Mouse (Mus musculus) splenic B cell, adult 2 months (primary cell): ENCODE results near the gene Cenpj.

Source experiments
- DNase-seq: peaks from one replicate; pipeline ENCODE4 v3.0.0-alpha.2; 2011; ENCODE audit warnings: low read depth, low spot score
- H3K27me3 ChIP-seq: 2 replicates; pipeline ENCODE4 v1.6.1; 2012; ENCODE audit warnings: mild to moderate bottlenecking, low read length, moderate library complexity, mixed read lengths; ENCODE audit not compliant: control insufficient read depth, poor library complexity, insufficient read depth, severe bottlenecking
- H3K36me3 ChIP-seq: 2 replicates; pipeline ENCODE4 v1.6.1; 2012; ENCODE audit warnings: mild to moderate bottlenecking, low read length, moderate library complexity, mixed read lengths; ENCODE audit not compliant: control insufficient read depth, poor library complexity, insufficient read depth, severe bottlenecking

Cenpj gene

DNA sequence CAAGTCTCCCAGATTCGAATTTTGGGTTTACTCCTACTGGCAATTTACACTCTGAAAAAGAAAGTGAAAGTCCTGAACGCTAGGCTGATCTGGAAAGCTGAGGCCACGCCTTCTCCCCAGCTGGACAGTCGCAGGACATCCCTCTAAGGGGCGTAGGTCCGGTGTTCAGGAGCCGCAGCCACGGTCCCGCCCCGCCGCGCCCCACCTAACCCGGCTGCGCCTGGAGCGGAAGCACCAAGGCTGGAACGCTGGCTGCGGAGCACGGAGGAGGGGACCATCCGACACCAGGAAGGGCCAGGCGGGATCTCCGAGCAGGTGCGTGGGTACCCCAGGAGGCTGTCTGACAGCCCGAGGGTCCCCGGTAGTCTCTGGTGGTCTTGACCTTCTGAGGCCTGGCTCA is at the start of gene Cenpj, which contains the start of gene Parp4:
Cenpj (minus strand) TSS at position 10 of the 400 bp plus-strand sequence.
Parp4 (plus strand) TSS at position 204 of the 400 bp plus-strand sequence.
- peak; percentile 85 for DNase-seq
- H3K27me3 ChIP-seq, result no peaks in the 10 kb centered on the region
- peaks cover 2% of the 10 kb centered on the region; the same call in 1 of the 2 replicates for H3K36me3 ChIP-seq

GRCm38 (mm10) chr14:56620425-56620824 is 45.2 kb upstream of the Cenpj start:
- no peaks in the 10 kb centered on the region for H3K27me3 ChIP-seq
- no peak for DNase-seq
- peaks cover 23% of the 10 kb centered on the region for H3K36me3 ChIP-seq

- no peak for DNase-seq
These were observed 42.2 kb upstream of the Cenpj start for GRCm38 (mm10) chr14:56617470-56617869.

GRCm38 (mm10) chr14:56613212-56613611 is 38.0 kb upstream of the Cenpj start:
- DNase-seq, result no peak
- H3K27me3 ChIP-seq, result no peaks in the 10 kb centered on the region; the same call in 1 of the 2 replicates
- peaks cover 23% of the 10 kb centered on the region for H3K36me3 ChIP-seq

More at GRCm38 (mm10) chr14:56617470-56617869, 42.2 kb upstream of the Cenpj start:
- Histone ChIP-seq H3K27me3 (no peaks in the 10 kb centered on the region; the same call in 1 of the 2 replicates), H3K36me3 (peaks cover 19% of the 10 kb centered on the region)

DNA sequence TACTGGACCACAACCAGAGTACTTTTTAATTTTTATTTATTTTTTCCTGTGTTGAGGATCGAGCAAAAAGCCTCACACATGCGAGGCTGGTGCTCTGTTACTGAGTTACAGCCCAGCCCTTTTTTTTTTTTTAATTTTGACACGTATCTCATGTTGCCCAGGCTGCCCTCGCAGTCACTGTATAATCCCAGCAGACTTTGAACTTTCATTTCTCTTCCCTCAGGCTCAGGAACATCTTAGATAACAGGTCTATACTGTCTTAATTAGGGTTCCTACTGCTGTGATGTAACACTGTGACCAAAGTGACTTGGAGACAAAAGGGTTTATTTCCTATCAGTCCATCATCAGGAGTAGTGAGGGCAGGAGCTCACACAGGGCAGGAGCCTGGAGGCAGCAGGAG is 29.9 kb upstream of the Cenpj start:
- no peaks in the 10 kb centered on the region for H3K27me3 ChIP-seq
- H3K36me3 ChIP-seq, result peaks cover 22% of the 10 kb centered on the region

DNA sequence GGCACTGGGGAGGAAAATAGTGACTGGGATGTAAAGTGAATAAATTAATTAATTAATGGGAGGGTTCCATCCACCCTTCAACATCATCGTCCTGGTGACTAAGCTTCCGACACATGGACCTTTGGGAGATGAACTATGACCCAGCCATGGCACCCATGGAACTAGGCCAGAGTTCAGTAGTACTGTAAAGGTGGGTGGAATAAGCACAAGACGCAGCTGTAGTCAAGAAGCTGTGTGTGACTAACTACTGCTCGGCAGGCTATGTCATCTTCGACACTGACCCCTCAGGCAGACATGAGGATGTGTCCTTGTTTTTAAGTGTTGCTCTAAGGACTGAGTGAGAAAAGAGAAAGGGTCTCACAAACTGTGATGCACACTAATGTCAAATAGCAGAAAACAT is 29.2 kb upstream of the Cenpj start:
- H3K27me3 ChIP-seq, result no peaks in the 10 kb centered on the region
- peaks cover 24% of the 10 kb centered on the region for H3K36me3 ChIP-seq
- DNase-seq, result no peak

More for the DNA sequence above, 29.9 kb upstream of the Cenpj start:
- DNase-seq, result no peak

- Histone ChIP-seq H3K36me3 (peaks cover 19% of the 10 kb centered on the region), H3K27me3 (no peaks in the 10 kb centered on the region)
- no peak for DNase-seq
These were observed 26.8 kb upstream of the Cenpj start for GRCm38 (mm10) chr14:56602069-56602468.

DNA sequence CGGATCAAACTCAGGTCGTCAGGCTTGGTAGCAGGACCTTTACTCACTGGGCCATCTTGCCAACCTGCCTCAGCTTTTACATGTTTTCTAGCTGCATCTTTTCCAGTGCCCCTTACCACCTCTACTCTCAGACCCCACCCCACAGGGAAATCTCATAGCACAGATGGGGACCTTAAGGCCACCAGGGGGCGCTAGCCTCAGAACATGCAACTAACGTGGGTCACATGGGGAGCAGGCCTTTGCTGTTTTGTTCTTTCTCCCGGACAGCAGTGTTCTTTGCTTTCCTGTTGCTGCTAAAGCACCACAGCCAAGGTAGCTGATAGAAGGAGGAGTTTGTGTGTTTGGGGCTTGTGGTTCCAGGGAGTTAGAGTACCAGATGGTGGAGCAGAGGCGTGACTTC is 23.5 kb upstream of the Cenpj start:
- H3K27me3 ChIP-seq, result no peaks in the 10 kb centered on the region
- peak; percentile 79 for DNase-seq

GRCm38 (mm10) chr14:56594811-56595210 is 19.6 kb upstream of the Cenpj start:
- no peak for DNase-seq
- no peaks in the 10 kb centered on the region for H3K27me3 ChIP-seq

More for the DNA sequence above, 23.5 kb upstream of the Cenpj start:
- H3K36me3 ChIP-seq, result peaks cover 26% of the 10 kb centered on the region

DNA sequence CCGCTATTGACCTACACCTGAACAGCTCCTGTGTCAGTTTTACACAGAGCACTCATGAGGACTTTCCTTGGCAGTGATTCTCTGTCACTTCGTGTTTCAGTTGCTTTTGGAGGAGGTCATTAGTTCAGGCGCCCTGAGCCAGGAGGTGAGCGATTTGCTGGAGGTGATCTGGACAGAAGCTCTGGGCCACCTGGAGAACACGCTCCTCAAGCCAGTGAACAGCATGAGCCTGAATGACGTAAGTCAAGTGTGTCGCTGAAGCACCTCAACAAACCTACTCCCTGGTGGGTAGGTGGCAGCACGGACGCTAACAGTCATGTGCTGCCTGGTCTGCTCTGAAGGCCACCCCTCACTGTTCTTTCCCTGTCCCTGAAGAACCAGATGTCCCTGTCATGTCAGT is 17.0 kb upstream of the Cenpj start:
- no peak for DNase-seq
- H3K27me3 ChIP-seq, result no peaks in the 10 kb centered on the region
- peaks cover 9% of the 10 kb centered on the region for H3K36me3 ChIP-seq

More at GRCm38 (mm10) chr14:56594811-56595210, 19.6 kb upstream of the Cenpj start:
- peaks cover 15% of the 10 kb centered on the region for H3K36me3 ChIP-seq

DNA sequence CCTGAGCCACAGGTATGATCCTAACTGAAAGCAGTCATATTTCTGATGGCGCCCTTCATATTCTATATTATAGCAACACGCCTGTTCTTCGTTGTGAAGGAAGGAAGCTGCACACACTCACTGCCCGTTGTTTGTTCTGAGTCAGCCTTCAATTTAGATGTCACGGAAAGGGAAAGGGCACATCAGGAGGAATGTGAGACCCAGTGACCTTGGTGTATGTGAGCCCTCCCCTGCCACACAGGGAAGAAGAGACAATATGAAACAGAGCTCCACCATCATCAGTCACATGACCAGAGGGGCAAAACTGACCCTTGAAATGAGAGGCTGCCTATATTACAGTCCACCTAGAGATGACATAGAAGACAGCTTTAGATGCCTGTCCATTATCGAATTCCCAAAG is 7.1 kb upstream of the Cenpj start:
- H3K27me3 ChIP-seq, result no peaks in the 10 kb centered on the region
- no peak for DNase-seq
- H3K36me3 ChIP-seq, result peaks cover 5% of the 10 kb centered on the region

DNA sequence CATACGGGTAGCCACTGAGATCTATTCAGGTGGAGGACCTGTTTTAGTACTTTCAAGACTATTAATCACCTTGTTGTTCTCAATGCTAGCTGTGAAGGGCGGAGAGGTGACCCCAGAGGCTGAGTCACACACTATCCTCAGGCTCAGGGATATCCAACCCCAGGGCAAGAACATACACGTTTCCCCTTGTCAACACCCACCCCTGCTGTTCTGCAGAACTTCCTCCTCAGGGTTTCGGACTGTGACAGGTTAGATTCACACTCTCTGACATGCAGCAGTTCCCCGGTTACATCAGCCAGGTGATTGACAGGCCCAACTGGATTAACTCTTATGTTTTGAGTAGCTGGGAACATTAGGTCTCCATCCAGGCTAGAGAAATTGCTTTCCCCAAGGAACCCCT is 5.9 kb upstream of the Cenpj start:
- peak; percentile 58 for DNase-seq
- Histone ChIP-seq H3K27me3 (no peaks in the 10 kb centered on the region), H3K36me3 (peaks cover 4% of the 10 kb centered on the region)

DNA sequence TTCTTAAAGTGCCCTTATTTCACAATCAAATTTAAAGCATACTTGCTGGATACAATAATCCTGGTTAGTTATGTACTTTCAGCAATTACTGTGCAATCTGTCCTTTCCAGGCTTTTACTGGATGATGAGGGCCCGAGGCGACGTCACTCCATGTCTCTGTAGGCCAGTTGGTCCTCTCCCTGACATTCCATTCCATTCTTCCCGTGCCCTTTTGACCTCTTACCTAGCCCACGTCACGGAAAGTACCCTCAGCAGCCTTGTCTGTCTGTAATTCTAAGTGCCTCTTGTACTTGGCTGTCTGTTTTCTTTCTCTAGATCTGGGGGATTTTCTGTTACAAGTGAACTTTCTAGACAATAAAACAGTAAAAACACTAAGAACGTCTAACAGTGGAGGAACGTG is 3.8 kb upstream of the Cenpj start:
- H3K36me3 ChIP-seq, result peaks cover 2% of the 10 kb centered on the region; the same call in 1 of the 2 replicates
- no peak for DNase-seq
- no peaks in the 10 kb centered on the region for H3K27me3 ChIP-seq

DNA sequence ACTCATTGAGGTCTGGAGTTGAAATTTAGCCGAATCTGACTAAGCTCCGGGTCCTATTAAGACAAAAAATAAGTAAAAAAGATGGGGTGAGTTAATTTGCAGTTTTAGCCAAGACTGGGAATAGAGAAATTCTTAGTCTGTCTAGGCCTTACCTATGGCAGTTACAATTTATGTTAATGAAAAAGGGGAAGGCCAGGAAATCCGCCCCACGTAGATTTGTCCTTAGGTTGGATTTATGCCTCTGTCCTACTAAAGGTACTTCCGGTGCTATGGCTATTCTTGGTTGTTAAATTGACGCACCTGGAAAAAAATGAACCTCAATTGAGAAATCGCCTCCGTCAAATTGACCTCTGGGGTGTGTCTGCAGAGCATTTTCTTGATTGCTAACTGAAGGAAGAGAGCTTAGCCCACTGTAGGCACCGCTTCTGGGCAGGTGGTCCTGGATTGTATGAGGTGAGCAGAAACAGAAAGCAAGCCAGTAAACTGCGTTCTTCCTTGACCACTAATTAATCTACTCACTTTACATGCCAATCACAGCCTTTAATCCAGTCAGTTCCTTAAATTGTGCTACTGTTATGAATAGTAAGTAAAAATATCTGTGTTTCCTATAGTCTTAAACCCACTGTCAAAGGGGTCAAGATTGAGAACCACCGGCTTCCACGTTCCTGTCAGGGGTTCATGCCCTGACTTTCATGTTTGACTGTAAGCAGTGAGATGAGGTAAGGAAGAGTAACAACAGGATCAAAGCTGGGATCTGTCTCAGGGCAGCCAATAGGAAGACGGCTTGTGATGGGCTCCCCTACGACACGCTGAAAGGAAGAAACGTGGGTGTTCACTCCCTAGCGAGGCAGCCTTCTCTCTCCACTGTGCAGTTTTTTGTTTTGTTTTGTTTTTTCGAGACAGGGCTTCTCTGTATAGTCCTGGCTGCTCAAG is 1.0 kb upstream of the Cenpj start:
- peak; percentile 16 for DNase-seq
- H3K27me3 ChIP-seq, result no peaks in the 10 kb centered on the region
- H3K36me3 ChIP-seq, result peaks cover 2% of the 10 kb centered on the region; the same call in 1 of the 2 replicates

- DNase-seq, result no peak
- Histone ChIP-seq H3K36me3 (no peaks in the 10 kb centered on the region), H3K27me3 (no peaks in the 10 kb centered on the region)
These were observed 2.7 kb downstream of the Cenpj start for GRCm38 (mm10) chr14:56572546-56572945.
